Mouse (Mus musculus): Measurements from ENCODE around the gene Tgfb2. TPM values are rescaled to one million over a fixed set of nuclear protein-coding genes. Genes with fewer than 3 reads are reported as not detected.

Tgfb2 gene
- polyA plus RNA-seq (2012; rRNA removed): 3.6 and 7.3 TPM in 2 replicates

GRCm38 (mm10) chr1:186705915-186706248 lies at the start of gene Tgfb2:
Tgfb2 (minus strand) TSS chr1:186705989.

GRCm38 (mm10) chr1:186748724-186749653 lies 43.2 kb upstream of the Tgfb2 start, which contains the start of gene Rrp15:
Rrp15 (minus strand) TSS chr1:186749358.

Other genes with a start within 250 kb of the Tgfb2 start
- gene Rrp15, start 43.4 kb upstream of the Tgfb2 start, polyA plus RNA-seq (2012; rRNA removed): 24.5 and 27.5 TPM in 2 replicates